Mouse (Mus musculus) MEL (cell line): ENCODE measurements at regions not wholly inside any gene's neighbourhood (a gene's known extent, or its start where the extent isn't known, plus 50 kb on each side); places are given as distances from the start of the nearest gene placed in this dataset.

Experiments
- DNase-seq: peaks from one replicate; pipeline ENCODE4 v3.0.0; 2011; ENCODE audit warnings: low read depth, low spot score
- H3K27ac ChIP-seq: 2 replicates; pipeline ENCODE4 v1.5.1; 2012; ENCODE audit warnings: low read depth, mild to moderate bottlenecking, control low read depth, low read length, moderate library complexity; ENCODE audit not compliant: control insufficient read depth
- H3K27me3 ChIP-seq, 2 experiments: fragments of 150-350 bp in 1 of 2; sonication (generic) in 1 of 2; 2 replicates each; pipeline ENCODE4 v1.6.1; 2012; ENCODE audit warnings: low read length in 2 of 2, mild to moderate bottlenecking in 2 of 2, improper control_type of control experiment in 1 of 2, moderate library complexity in 1 of 2; ENCODE audit not compliant: insufficient read depth in 2 of 2, control insufficient read depth in 1 of 2
- H3K36me3 ChIP-seq, 2 experiments: 2 replicates each; pipeline ENCODE4 v1.6.1; 2012 to 2014; ENCODE audit warnings: low read length in 2 of 2, improper control_type of control experiment in 1 of 2, inconsistent platforms in 1 of 2, mild to moderate bottlenecking in 1 of 2; ENCODE audit not compliant: insufficient read depth in 2 of 2, control insufficient read depth in 1 of 2
- H3K4me1 ChIP-seq, 2 experiments: fragments of 150-350 bp in 1 of 2; sonication (generic) in 1 of 2; 2 replicates each; pipeline ENCODE4 v1.6.1; 2012; ENCODE audit warnings: low read length in 2 of 2, improper control_type of control experiment in 1 of 2, mild to moderate bottlenecking in 1 of 2; ENCODE audit not compliant: insufficient read depth in 2 of 2, control insufficient read depth in 1 of 2
- H3K4me3 ChIP-seq, 2 experiments: fragments of 150-350 bp in 1 of 2; sonication (generic) in 1 of 2; 2 replicates each; pipeline ENCODE4 v1.5.1; 2012; ENCODE audit warnings: low read depth in 2 of 2, low read length in 2 of 2, mild to moderate bottlenecking in 2 of 2, moderate library complexity in 2 of 2, control low read depth in 1 of 2, improper control_type of control experiment in 1 of 2; ENCODE audit not compliant: control insufficient read depth in 1 of 2, insufficient read depth in 1 of 2
- H3K79me2 ChIP-seq: 2 replicates; pipeline ENCODE4 v1.6.1; 2012; ENCODE audit warnings: mild to moderate bottlenecking, low read length, moderate library complexity; ENCODE audit not compliant: control insufficient read depth, poor library complexity, insufficient read depth
- H3K9ac ChIP-seq: 2 replicates; pipeline ENCODE4 v1.6.1; 2012; ENCODE audit warnings: low read depth, mild to moderate bottlenecking, control low read depth, low read length, moderate library complexity; ENCODE audit not compliant: control insufficient read depth, poor library complexity, severe bottlenecking
- H3K9me3 ChIP-seq: fragments of 150-350 bp; sonication (generic); replicated peaks from 2 replicates; pipeline ENCODE4 v1.6.1; 2012; ENCODE audit warnings: mild to moderate bottlenecking, low read length, improper control_type of control experiment, moderate library complexity; ENCODE audit not compliant: insufficient read depth
- CHD2 ChIP-seq: IDR thresholded peaks from 2 replicates; pipeline ENCODE4 v1.6.1; 2011; ENCODE audit warnings: low read length, improper control_type of control experiment
- E2F4 ChIP-seq: IDR thresholded peaks from 2 replicates; pipeline ENCODE4 v1.6.1; 2011; ENCODE audit warnings: low read depth, low read length, improper control_type of control experiment, borderline replicate concordance
- ELF1 ChIP-seq: IDR thresholded peaks from 2 replicates; pipeline ENCODE4 v1.6.1; 2014; ENCODE audit warnings: low read depth, mild to moderate bottlenecking, inconsistent platforms, low read length, improper control_type of control experiment, moderate library complexity
- EP300 ChIP-seq, 2 experiments: IDR thresholded peaks; 2 replicates each; pipeline ENCODE4 v1.6.1; 2011; ENCODE audit warnings: improper control_type of control experiment in 2 of 2, low read length in 2 of 2, low read depth in 1 of 2, mild to moderate bottlenecking in 1 of 2
- GABPA ChIP-seq: IDR thresholded peaks from 2 replicates; pipeline ENCODE4 v1.6.1; 2012; ENCODE audit warnings: low read depth, mild to moderate bottlenecking, inconsistent platforms, low read length, improper control_type of control experiment, moderate library complexity
- GATA1 ChIP-seq: IDR thresholded peaks from 2 replicates; pipeline ENCODE4 v1.6.1; 2011; ENCODE audit warnings: low read depth, low read length, improper control_type of control experiment
- JUND ChIP-seq: IDR thresholded peaks from 2 replicates; pipeline ENCODE4 v1.6.1; 2011; ENCODE audit warnings: low read depth, mild to moderate bottlenecking, improper control_type of control experiment, low read length
- MAFK ChIP-seq: IDR thresholded peaks from 2 replicates; pipeline ENCODE4 v1.6.1; 2011; ENCODE audit warnings: low read depth, mild to moderate bottlenecking, low read length, improper control_type of control experiment, borderline replicate concordance
- MXI1 ChIP-seq: IDR thresholded peaks from 2 replicates; pipeline ENCODE4 v1.6.1; 2011; ENCODE audit warnings: mild to moderate bottlenecking, low read depth, low read length, improper control_type of control experiment
- MYB ChIP-seq: IDR thresholded peaks from 2 replicates; pipeline ENCODE4 v1.6.1; 2011; ENCODE audit warnings: mild to moderate bottlenecking, low read depth, low read length, improper control_type of control experiment
- MYC ChIP-seq: IDR thresholded peaks from 2 replicates; pipeline ENCODE4 v1.6.1; 2011; ENCODE audit warnings: low read depth, mild to moderate bottlenecking, low read length, improper control_type of control experiment, moderate library complexity
- POLR2AphosphoS2 ChIP-seq: IDR thresholded peaks from 2 replicates; pipeline ENCODE4 v1.6.1; 2011; ENCODE audit warnings: low read length, improper control_type of control experiment
- RAD21 ChIP-seq: IDR thresholded peaks from 2 replicates; pipeline ENCODE4 v1.6.1; 2011; ENCODE audit warnings: mild to moderate bottlenecking, low read depth, low read length, improper control_type of control experiment
- RCOR1 ChIP-seq: IDR thresholded peaks from 2 replicates; pipeline ENCODE4 v1.6.1; 2012; ENCODE audit warnings: low read depth, mild to moderate bottlenecking, inconsistent platforms, low read length, improper control_type of control experiment
- TAL1 ChIP-seq: IDR thresholded peaks from 2 replicates; pipeline ENCODE4 v1.6.1; 2012; ENCODE audit warnings: mild to moderate bottlenecking, inconsistent platforms, low read length, moderate library complexity, mixed read lengths
- TBP ChIP-seq: IDR thresholded peaks from 2 replicates; pipeline ENCODE4 v1.8.0; 2011; ENCODE audit warnings: low read depth, low read length, improper control_type of control experiment
- UBTF ChIP-seq: IDR thresholded peaks from 2 replicates; pipeline ENCODE4 v1.6.1; 2012; ENCODE audit warnings: low read depth, mild to moderate bottlenecking, inconsistent platforms, low read length, improper control_type of control experiment, moderate library complexity, borderline replicate concordance; ENCODE audit not compliant: insufficient read depth
- USF1 ChIP-seq: IDR thresholded peaks from 2 replicates; pipeline ENCODE4 v1.6.1; 2014; ENCODE audit warnings: low read depth, mild to moderate bottlenecking, inconsistent platforms, low read length, improper control_type of control experiment, moderate library complexity
- USF2 ChIP-seq, 2 experiments: IDR thresholded peaks; 2 replicates each; pipeline ENCODE4 v1.6.1; 2011 to 2012; ENCODE audit warnings: improper control_type of control experiment in 2 of 2, low read length in 2 of 2, borderline replicate concordance in 1 of 2, inconsistent platforms in 1 of 2, low read depth in 1 of 2, mild to moderate bottlenecking in 1 of 2; ENCODE audit not compliant: insufficient read depth in 1 of 2
- ZC3H11A ChIP-seq: IDR thresholded peaks from 2 replicates; pipeline ENCODE4 v1.6.1; 2012; ENCODE audit warnings: low read depth, mild to moderate bottlenecking, inconsistent platforms, low read length, improper control_type of control experiment
- ZKSCAN1 ChIP-seq: IDR thresholded peaks from 2 replicates; pipeline ENCODE4 v1.6.1; 2012; ENCODE audit warnings: low read depth, mild to moderate bottlenecking, inconsistent platforms, low read length, improper control_type of control experiment, moderate library complexity
- ZNF384 ChIP-seq: IDR thresholded peaks from 2 replicates; pipeline ENCODE4 v1.6.1; 2012; ENCODE audit warnings: low read depth, mild to moderate bottlenecking, inconsistent platforms, low read length, improper control_type of control experiment

DNA sequence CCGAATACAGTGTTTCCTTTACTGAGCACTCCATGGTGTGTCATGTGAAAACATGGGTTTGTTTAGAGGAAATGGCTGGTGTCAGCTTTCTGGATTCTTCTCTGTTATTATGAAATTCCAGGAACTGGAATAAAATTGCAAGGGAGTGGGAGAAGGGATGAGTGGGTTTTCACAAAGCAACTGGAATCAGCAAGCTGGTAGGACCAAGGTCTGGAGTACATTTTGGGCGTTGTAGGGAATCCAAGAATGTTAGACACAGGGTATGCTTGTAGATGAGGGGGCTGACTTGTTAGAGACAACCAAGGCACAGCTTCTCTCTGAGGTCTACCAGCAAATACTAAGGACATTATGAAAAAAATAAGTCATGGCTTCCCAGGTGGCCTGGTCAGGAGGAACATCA is 233.8 kb downstream of the Clic5 start:
- Histone ChIP-seq H3K79me2 (no peaks in the 10 kb centered on the region), H3K36me3 (no peaks in the 10 kb centered on the region), H3K9ac (no peak overlapping the region), H3K4me1 (no peaks in the 10 kb centered on the region), H3K27ac (no peak overlapping the region), H3K9me3 (no peaks in the 10 kb centered on the region), H3K4me3 (no peak overlapping the region), H3K27me3 (no peaks in the 10 kb centered on the region; a peak in 1 of 4 replicates)
- no peak for DNase-seq
- no peak for TF ChIP-seq GATA1
- no peak for TF ChIP-seq ZC3H11A
- TF ChIP-seq JUND: no peak
- TF ChIP-seq UBTF: no peak
- TF ChIP-seq GABPA: no peak
- no peak for TF ChIP-seq TBP
- TF ChIP-seq USF1: no peak
- no peak for TF ChIP-seq RCOR1
- TF ChIP-seq MXI1: no peak
- no peak for TF ChIP-seq POLR2AphosphoS2
- no peak for TF ChIP-seq TAL1
- no peak for TF ChIP-seq CHD2
- no peak for TF ChIP-seq EP300 (IDR thresholded peaks at IDR 0.05; ENCODE audit: low read depth in 1 of 2, low read length in 2 of 2)
- no peak for TF ChIP-seq ZKSCAN1

DNA sequence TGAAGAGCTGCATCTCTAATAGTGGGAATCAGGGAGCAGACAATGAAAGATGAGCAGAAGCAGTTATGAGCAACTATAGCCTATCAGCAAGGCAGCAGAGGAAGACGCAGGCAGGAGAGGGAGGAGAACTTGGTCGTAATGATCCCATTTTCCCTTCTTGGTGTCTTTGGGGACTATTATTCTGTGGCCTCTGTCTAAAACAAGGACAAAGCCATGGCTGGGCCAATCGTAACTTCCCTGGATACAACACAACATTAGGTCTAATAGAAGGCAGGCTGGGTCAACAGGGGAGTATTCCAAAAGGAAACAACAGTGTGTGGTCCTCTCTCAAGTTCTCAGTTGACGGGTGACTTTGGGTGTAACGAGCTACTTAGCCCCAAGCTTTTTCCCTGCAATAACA is 234.5 kb downstream of the Clic5 start:
- no peak overlapping the region for H3K9ac ChIP-seq
- TF ChIP-seq RAD21: no peak
- TF ChIP-seq ZKSCAN1: no peak
- no peak for TF ChIP-seq USF1
- TF ChIP-seq EP300 (IDR thresholded peaks at IDR 0.05; ENCODE audit: low read depth in 1 of 2, low read length in 2 of 2): no peak

DNA sequence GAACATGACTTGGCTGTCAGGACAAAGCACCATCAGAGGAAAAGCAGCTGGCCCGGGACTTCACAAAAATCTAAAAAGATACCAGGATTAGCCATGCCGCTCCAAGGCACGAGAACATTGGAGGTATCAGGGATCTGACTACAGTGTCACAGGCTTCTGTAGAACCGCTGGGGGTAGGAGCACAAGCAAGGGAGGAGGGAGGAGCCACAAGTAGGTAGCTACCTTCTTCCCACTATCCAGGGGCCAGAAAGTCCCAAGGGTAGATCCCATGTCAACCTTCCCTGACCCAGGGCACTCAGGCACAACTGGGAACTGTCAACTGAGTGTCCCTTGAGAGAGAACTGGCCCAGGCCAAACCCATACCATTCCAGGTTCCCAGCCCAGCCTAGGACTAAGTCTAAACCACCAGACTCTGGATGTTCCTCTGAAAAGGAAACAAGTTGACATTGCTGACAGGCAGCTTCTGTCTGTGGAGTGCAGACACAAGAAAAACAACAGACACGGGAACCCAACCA is 235.1 kb downstream of the Clic5 start:
- Histone ChIP-seq H3K27ac (no peak overlapping the region), H3K4me1 (no peaks in the 10 kb centered on the region)
- no peak for DNase-seq
- TF ChIP-seq MYC: no peak
- no peak for TF ChIP-seq ZNF384
- no peak for TF ChIP-seq MAFK
- TF ChIP-seq GATA1: no peak
- TF ChIP-seq USF2 (IDR thresholded peaks at IDR 0.05; ENCODE audit: borderline replicate concordance in 1 of 2, insufficient read depth in 1 of 2, low read depth in 1 of 2, low read length in 2 of 2): no peak
- TF ChIP-seq MYB: no peak
- TF ChIP-seq E2F4: no peak
- TF ChIP-seq EP300 (IDR thresholded peaks at IDR 0.05; ENCODE audit: low read depth in 1 of 2, low read length in 2 of 2): no peak
- TF ChIP-seq RAD21: no peak
- TF ChIP-seq ELF1: no peak
- TF ChIP-seq MXI1: no peak
- TF ChIP-seq, all 39 proteins: peak for 0
- no peak overlapping the region for H3K9ac ChIP-seq
- no peak overlapping the region for H3K4me3 ChIP-seq
- H3K36me3 ChIP-seq: no peaks in the 10 kb centered on the region
- H3K79me2 ChIP-seq: no peaks in the 10 kb centered on the region
- H3K9me3 ChIP-seq: no peaks in the 10 kb centered on the region
- no peaks in the 10 kb centered on the region; a peak in 1 of 4 replicates for H3K27me3 ChIP-seq

More for the DNA sequence above, 234.5 kb downstream of the Clic5 start:
- no peaks in the 10 kb centered on the region; a peak in 1 of 4 replicates for H3K27me3 ChIP-seq
- H3K36me3 ChIP-seq: no peaks in the 10 kb centered on the region
- H3K9me3 ChIP-seq: no peaks in the 10 kb centered on the region
- no peak overlapping the region for H3K27ac ChIP-seq
- H3K4me1 ChIP-seq: no peaks in the 10 kb centered on the region
- DNase-seq: no peak
- H3K79me2 ChIP-seq: no peaks in the 10 kb centered on the region
- no peak overlapping the region for H3K4me3 ChIP-seq
